Mouse (Mus musculus) adrenal gland, adult 8-10 months (tissue): Measurements from ENCODE around the gene Cdc42ep5. TPM values are rescaled to one million over a fixed set of nuclear protein-coding genes. Genes with fewer than 3 reads are reported as not detected.

ENCODE experiments used
- DNase-seq: peaks from one replicate; pipeline ENCODE4 v3.0.0; 2022
- total RNA-seq, 4 experiments: library from RNA; stranded (reverse); gene quantifications; 2 replicates each; pipeline ENCODE4 v1.2.4; 2022

Cdc42ep5 gene
- total RNA-seq, 4 experiments from 2014 or later: 26.9 to 41.0 (median 37.1) TPM

- peak; percentile 77 for DNase-seq
Observed at GRCm38 (mm10) chr7:4145552-4146190, 19.0 kb downstream of the Cdc42ep5 start.

GRCm38 (mm10) chr7:4144766-4145551 lies 19.7 kb downstream of the Cdc42ep5 start:
- DNase-seq: no peak

DNA sequence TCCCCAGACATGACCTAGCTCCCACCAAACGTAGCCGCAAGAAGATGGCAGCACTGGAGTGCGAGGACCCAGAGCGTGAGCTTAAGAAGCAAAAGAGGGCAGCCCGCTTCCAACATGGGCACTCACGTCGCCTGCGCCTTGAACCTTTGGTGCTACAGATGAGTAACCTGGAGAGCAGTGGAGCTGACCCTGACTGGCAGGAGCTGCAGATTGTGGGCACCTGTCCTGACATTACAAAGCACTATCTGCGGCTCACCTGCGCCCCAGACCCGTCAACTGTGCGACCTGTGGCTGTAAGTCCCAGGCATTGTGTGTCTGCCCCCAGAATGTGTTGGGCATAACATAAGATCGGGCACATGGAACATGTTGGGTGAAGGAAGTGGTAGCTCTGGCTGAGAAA lies 20.6 kb downstream of the Cdc42ep5 start:
- no peak for DNase-seq

GRCm38 (mm10) chr7:4143506-4143905 lies 21.2 kb downstream of the Cdc42ep5 start:
- no peak for DNase-seq

DNA sequence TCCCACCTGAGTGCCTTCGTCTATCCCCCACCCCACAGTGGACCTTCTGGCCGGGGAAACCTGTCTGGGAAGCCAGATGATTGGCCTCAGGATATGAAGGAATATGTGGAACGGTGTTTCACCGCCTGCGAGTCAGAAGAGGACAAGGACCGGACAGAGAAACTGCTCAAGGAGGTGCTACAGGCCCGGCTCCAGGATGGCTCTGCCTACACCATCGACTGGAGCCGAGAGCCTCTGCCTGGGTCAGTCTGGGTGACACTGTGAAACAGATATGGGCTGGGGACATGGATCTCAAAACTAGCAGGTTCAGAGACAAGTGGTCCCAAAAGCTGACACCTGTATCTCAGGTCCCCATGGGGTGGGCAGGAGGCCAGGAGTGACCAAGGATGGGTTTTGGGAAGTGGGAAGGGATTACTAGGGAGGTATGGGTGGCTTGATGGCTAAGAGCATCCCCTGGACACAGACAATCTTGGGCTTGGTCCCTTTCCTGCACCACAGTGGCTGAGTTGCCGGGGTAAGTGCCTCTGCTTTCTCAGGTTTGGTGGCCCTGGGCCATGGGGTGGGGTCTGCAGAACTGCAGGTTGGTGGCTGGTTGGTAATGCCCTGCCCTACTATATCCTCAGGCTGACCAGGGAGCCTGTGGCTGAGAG lies 21.7 kb downstream of the Cdc42ep5 start:
- DNase-seq: no peak

DNA sequence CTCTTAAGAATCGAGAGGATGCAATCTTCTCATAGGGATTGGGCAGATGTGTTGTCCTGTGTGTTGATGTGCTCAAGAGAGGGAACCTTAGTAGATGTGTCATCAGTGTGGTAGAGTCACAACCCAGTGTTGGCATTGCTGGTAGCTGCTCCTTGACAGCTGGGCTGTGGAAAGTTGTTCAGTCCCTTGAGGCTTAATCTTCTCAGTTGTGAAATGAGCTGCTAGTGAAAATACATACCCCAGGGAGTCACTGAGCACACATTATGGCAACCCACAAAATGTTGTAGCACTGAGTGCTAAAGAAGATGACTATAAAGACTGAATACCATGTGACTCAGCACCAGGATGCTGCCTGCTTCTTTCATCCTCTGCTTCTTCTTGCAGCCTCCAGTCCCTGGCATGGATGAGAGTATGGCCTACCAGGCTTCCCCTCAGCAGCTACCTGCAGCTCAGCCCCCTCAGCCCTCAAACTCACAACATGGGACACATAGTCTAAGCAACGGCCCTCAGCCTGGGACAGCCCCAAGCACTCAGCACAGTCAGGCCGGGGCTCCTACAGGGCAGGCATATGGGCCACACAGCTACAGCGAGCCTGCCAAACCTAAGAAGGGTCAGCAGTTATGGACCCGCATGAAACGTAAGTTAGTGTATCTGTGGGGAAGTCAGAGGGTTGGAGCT lies 22.9 kb downstream of the Cdc42ep5 start:
- DNase-seq: no peak

GRCm38 (mm10) chr7:4139391-4139790 lies 25.3 kb downstream of the Cdc42ep5 start:
- no peak for DNase-seq

DNA sequence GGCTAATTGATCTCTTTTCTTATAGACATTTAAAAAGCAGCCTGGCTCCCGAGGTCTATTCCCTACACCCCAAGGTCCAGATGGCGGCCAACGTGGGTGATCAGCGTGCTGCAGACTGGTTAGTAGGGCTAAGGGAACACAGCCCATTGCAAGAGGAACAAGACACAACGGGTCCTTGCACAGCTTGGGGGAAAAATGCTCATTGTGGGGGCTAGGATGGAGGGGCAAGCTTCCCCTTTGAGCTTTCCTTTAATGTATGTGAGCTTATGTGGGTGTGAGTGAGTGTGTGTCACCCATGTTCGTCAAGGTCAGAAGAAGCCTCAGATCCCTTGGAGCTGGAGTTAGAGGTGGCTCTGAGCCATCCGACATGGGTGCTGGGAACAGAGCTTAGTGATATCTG lies 26.0 kb downstream of the Cdc42ep5 start:
- no peak for DNase-seq

GRCm38 (mm10) chr7:4138181-4138580 lies 26.5 kb downstream of the Cdc42ep5 start:
- no peak for DNase-seq

GRCm38 (mm10) chr7:4137746-4138145 lies 26.9 kb downstream of the Cdc42ep5 start:
- DNase-seq: no peak

- DNase-seq: peak; percentile 99
Observed at GRCm38 (mm10) chr7:4136771-4137531, 27.7 kb downstream of the Cdc42ep5 start, which contains the start of gene Leng8. TSS of gene Leng8 (plus strand) at chr7:4137039.

DNA sequence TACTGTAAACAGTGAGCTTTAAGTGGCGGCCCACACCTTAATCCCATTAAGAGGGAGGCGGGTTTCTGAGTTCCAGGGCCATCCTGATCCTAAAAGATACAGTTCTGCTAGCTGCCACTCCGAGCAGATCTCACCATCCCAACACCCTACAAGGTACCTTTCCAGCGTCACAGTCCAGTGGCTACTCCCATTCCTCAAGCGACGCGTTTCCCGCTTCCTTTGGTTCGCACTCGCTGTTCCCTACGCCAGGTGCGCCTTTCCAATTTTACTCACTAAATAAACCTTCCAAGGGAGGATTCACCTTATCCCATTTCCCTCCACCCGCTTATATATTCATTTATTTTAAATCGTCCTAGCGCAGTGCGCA lies 28.3 kb downstream of the Cdc42ep5 start:
- no peak for DNase-seq

DNA sequence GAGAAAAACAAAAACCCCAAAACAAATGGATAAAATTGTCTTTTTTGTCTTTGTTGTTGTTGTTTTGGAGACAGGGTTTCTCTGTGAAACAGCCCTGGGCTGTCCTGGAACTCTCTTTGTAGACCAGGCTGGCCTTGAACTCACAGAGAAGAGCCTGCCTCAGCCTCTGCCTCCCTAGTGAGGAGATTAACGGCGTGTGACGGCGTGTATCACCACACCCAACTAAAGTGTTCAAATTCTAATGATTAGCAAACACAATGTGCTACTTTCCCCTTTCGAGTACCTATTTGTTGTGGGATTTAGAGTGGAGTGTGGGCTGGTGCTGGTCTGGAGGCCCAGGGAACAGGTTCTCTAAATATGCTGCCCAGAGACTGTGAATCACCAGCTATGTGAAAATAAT lies 29.7 kb downstream of the Cdc42ep5 start:
- DNase-seq: no peak

DNA sequence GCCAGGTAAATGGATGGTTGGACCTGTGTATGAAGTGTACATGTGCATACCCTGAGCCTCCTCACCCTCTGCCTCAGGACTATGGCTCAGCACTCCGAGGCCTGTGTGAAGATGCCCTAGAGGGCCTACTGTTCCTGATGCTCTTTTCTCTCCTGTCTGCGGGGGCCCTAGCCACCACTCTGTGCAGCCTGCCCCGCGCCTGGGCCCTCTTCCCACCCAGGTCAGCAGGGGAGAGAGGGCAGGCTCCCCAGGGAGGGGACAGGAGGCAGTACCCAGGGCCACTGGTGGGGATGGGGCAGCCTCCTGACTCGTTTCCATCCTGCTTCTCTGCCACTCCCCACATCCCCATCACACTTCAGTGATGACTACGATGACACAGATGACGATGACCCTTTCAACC lies 31.7 kb downstream of the Cdc42ep5 start:
- DNase-seq: no peak

DNA sequence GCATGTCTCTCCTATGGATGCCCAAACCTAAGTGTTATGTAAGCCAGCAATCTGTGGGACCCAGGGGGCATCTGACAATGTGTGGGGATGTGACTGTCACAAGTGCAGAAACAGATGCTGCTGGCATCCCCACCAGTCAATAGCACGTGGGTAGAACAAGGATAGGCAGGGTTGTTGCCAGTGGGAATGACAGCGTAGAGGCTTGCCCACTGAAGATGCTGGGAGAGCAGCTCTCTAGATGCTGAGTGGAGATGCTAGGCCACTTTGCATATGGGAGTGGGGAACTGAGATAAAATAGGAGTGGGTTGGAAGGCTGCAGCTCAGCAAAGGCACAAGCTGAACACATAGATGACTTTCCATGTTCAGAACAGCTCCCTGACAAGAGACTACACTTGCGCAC lies 32.1 kb downstream of the Cdc42ep5 start:
- DNase-seq: no peak

DNA sequence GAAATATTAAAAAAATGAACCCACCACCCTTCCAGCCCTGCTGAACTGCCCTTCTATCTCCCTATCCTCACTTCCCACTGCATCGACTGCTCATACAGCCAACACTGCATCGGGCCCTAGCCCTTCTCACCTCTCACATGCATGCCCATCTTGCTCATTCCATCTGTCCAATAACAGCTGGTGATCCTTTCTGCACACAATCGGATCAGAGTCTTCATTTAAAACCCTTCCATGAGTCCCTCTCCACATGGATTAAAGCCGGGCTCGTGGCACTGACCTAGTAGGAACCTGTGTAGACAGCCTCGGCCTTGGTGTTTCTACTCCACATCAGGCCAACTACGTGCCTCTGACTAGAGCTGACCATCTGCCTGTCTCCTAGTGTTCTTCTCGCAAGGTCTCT lies 32.7 kb downstream of the Cdc42ep5 start:
- DNase-seq: no peak

GRCm38 (mm10) chr7:4130686-4131452 lies 33.8 kb downstream of the Cdc42ep5 start:
- DNase-seq: no peak

- no peak for DNase-seq
Observed at GRCm38 (mm10) chr7:4128860-4129259, 35.8 kb downstream of the Cdc42ep5 start.

GRCm38 (mm10) chr7:4127894-4128293 lies 36.8 kb downstream of the Cdc42ep5 start:
- no peak for DNase-seq

- no peak for DNase-seq
Observed at GRCm38 (mm10) chr7:4126992-4127785, 37.5 kb downstream of the Cdc42ep5 start.

GRCm38 (mm10) chr7:4125306-4125705 lies 39.4 kb downstream of the Cdc42ep5 start:
- DNase-seq: no peak
